Mouse (Mus musculus): ENCODE measurements at regions not wholly inside any gene's neighbourhood (a gene's known extent, or its start where the extent isn't known, plus 50 kb on each side); places are given as distances from the start of the nearest gene placed in this dataset.

DNA sequence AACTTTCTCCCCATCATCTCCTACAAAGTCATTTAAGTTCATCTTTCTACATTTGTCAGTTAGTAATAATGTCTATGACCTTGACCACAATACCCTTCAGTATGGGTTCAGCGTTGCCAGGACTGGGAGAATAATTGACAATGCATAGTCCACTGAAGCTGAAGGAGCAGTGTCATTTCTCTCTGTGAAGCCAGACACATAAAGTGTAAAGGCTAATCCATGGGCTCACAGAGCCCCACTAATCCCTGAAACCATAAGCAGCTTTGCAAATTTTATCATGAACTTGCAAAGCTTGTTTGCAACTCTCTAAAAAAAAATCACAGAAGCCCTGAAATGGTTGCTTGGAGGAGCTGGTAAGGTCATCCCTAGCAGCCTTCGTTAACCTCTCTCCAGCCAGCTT, 654.4 kb downstream of the Ccdc50 start:
- TF ChIP-seq POLR2A (IDR thresholded peaks at IDR 0.05; ENCODE audit: extremely low read depth, insufficient read depth, low read length) (no peak), CTCF (IDR thresholded peaks at IDR 0.05; ENCODE audit: extremely low read depth, insufficient read depth, low read length) (no peak)
